Mouse (Mus musculus): ENCODE data around the gene Gm49340.
"Not testable (repeated sequence)": the region's sequence is repeated elsewhere in the genome, so short reads cannot be mapped to it uniquely, and the experiment has no call there.

The Gm49340 gene

DNA sequence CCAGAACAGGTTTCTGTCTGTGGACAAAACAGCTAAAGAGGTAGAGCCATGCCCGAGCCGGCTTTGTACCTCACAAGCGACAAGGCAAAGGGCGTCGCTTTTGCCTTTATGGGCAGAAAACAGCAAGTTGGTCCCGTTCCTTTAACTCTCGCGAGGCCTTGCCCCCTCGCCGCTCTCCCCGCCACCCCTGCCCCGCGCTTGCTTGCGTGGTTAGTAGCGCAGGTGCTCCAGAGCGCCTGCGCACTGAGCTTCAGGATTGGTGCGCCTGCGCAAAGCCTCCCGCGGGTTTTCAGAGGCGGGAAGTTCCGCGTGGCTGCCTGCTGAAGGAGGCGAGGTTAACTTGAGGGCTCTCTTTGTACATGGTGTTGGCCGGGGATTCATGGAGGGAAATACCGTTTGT lies at the start of gene Gm49340, which contains the start of the genes Aspa and Spata22:
Gene Gm49340, plus strand, starts transcription at position 300 of the 400 bp plus-strand sequence.
Gene Aspa, minus strand, starts transcription at position 155 of the 400 bp plus-strand sequence.
Gene Spata22, plus strand, starts transcription at position 300 of the 400 bp plus-strand sequence.
- DNase-seq, result no peak

- no peak for DNase-seq
Measured at GRCm38 (mm10) chr11:73280710-73281109, 48.8 kb upstream of the Gm49340 start.

- peak; percentile 73 for DNase-seq
Measured at GRCm38 (mm10) chr11:73281528-73282027, 48.0 kb upstream of the Gm49340 start.

DNA sequence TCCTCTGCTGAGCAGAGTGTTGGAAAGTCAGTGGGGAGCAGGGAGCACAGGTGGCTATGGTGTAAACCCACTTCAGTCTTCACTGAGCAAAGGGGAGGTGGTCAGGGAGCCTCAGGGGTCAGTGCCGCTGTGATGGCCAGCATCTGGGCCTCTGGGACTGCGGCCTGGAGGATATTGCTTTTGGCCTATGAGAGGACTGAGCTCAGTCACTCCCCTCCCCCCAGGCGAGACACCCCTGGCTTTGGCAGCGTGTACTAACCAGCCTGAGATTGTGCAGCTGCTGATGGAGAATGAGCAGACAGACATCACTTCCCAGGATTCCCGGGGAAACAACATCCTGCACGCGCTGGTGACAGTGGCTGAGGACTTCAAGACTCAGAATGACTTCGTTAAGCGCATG lies 46.2 kb upstream of the Gm49340 start:
- DNase-seq, result no peak

DNA sequence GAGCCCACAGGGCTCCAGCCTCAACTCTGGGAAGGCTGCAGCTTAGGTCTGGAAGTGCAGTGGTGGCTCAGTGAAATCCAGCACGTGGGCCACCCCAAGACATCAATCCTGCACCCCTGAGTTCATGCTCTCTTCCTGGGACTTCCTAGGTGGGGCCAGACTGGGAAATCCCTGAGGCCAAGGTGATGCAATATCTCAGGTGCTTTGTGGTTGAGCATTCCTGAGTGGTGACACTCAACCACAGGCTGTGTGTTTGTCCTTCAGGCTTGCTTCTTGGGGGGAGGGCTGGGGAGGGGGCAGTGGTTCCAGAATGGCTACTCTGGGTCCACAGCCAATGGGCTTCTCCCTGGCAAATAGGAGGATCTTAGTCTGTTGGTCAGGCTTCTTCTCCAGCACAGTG lies 45.6 kb upstream of the Gm49340 start:
- no peak for DNase-seq

DNA sequence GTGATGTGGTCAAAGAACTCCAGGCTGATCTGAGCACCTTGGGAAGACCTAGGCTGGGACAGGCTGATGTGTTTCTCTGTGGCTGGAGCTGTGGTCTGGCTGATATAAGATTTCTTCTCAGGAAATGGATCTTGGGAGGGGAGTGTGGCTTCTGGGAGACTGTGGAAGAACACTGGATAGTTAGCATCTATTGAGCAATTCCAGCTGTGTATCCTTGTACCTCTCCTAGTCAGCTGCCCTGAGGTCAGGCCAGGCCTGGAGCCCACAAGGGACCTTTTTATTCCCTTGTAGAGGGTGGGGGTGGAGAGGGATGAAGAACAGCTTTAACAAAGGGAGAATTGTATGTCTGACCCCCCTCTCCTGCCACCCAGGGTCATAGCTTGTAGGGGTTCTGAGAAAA lies 45.2 kb upstream of the Gm49340 start:
- no peak for DNase-seq

DNA sequence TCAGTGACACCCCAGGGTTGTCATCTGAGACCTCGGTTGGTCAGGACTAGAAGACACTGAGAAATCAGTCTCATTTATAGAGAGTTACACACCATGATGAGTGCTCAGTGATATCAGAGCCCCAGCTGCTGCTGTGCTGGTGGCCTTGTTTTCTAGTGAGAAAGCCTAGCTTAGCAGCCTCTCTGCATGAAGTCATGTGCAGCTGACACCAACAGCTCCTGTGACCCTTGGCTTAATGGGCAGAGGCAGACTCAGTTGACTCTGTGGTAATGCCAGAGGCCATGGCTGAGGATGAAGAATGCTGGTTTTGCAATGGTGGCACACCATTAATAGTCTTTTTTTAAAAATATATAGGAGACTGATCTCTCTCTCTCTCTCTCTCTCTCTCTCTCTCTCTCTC lies 39.9 kb upstream of the Gm49340 start:
- no peak for DNase-seq

DNA sequence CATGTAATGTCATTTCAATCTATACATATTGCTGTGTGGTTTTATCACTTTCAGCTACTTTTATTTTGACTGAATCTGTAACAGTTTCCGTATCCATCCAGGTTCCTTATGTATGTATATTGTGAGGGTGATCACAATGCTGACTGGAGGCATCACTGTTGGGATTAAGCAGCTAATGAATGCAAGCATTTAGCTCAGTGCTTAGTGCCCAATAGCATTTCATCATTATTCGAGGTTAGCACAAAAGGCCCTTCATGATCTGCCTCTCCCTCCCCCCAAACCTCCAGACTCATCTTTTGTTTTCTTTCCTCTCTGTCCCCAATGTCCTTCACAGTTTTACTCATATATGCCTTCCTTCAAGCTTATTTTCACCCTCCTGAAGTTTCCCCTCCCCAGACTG lies 26.4 kb upstream of the Gm49340 start:
- no peak for DNase-seq

DNA sequence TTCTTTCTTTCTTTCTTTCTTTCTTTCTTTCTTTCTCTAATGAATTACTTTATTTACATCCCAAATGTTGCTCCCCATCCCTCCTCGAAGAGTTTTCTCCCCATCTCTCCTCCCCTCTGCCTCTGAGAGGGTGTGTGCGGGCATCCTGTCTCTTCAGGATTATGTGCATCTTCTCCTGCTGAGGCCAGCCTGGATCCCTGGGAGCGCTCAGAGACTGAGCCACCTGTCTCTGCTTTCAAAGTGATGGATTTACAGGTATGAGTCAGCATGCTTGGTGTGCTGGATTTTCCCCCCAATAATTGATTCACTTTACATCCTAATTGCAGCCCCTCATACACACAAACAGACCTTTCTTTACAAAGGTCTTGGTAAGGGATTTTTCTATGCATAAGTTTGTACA lies 13.6 kb upstream of the Gm49340 start:
- no peak for DNase-seq

DNA sequence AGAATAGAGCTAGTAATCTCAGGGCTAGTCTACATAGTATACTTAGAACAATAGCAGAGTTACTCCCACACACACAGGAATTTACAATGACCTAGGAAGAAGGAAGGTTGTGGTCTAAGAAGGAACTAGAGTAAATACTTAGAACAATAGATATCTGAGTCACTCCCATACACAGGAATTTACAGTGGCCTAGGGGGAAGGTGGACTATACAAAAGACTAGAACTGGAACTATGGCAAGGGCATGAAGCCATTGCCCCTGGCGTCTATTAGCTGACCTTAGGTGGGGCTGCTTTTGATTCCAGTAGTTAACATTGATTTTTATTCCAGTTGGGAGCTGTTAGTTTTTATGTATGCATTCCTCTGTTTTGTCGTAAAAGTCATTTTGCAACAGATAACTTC lies 11.0 kb upstream of the Gm49340 start:
- DNase-seq, result not testable (repeated sequence)

DNA sequence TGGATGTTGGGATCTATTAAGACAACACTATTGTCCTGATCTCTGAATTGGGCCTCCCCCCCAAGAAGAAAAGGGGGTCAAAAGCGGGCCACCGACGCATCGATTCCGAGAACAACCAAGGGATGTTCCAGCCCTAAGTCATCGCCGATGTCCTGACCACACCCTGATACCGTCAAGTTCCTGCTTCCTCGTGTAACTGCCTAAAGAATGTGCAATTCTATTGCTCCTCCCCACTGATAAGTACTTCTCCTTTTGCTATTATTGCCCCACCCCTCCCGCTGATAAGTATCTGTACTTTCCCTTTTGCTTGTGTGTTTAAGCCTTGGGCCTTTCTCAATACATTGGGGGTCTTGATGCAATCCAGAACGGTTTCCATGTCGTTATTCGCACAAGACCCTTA lies 8.5 kb upstream of the Gm49340 start:
- DNase-seq, result not testable (repeated sequence)

DNA sequence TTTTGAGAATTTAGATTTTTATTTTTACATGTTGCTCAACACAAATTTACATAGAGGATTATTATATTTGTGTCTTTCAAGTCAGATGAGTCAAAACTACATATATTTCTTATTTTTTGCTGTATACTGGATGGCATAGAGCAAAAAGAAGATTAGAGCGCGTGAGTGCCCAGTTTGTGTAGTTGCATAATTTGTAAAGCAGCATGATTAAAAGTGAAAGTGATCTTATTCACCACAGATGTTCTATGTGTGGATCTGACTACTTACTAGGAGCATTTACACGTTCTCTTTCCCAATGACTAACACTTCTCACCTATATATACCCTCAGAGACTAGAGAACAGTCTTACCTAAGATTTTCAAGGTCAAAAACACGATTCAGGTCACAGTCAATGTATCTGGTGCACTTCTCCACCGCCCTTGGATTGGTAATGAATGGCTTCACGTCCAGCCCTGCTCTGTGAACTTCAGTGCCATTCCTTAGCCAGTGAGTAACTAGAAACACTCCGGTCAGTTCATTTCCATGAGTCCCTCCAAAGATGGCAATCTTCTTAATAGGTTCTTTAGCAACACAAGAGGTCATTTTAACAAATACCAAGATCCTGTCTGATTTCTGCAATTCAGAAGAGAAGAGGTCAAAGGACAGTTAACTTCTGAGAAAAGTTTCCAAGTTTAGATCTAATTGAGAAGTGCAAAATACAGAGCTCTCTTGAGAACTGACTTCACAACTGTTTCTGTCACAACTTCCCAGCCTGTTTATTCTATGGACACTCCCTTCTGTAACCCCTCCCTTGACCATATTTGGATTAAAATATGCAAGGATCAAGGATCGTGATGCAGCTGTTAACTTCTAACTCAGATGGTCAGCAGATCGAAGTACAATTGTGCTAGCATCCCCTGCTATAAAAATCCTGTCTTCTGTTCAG lies 5.4 kb upstream of the Gm49340 start:
- DNase-seq, result no peak

GRCm38 (mm10) chr11:73326485-73326886 lies 3.1 kb upstream of the Gm49340 start:
- DNase-seq, result no peak

- peak; percentile 8 for DNase-seq
Measured at GRCm38 (mm10) chr11:73327361-73327760, 2.2 kb upstream of the Gm49340 start.

- DNase-seq, result no peak
Measured at GRCm38 (mm10) chr11:73333357-73333756, 3.8 kb downstream of the Gm49340 start.

GRCm38 (mm10) chr11:73336919-73337318 lies 7.4 kb downstream of the Gm49340 start:
- DNase-seq, result no peak

DNA sequence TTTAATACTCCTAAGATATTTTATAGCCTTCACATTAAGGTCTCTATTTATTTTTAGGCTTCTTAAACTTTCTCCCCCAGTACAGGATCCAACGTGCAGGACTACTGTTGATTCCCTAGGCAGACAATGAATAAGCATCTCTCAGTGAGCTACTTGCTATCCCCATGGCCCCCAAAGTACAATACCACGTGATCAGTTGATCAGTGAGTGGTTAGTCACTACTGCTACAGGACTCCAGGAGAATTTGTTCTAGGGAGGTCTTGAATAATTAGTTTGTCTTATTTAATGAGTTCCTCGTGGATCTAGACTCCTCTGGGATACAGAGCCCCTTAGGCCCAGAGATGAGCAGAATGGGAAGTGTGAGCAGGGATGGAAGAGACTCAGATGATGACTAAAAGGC lies 20.9 kb downstream of the Gm49340 start, which contains the start of gene Olfr20:
Gene Olfr20, plus strand, starts transcription at position 301 of the 400 bp plus-strand sequence.
- no peak for DNase-seq

DNA sequence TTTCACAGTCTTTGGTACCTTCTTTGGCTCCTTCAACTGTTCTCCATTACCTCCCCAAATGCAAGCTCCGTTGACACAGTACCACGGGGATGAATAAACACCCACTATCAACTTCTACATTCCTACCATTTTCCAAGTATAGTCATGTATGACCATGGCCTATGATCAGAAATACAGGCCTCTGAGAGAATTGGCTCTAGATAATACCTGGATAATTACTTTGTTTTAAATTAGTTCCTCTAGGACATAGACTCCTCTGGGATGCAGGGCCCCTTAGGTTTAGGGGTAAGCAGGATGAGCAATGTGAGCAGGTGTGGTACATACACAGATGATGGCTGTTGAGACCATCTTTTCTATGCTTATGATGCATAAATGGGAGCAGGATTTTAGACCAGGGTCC lies 41.4 kb downstream of the Gm49340 start, which contains the start of gene Olfr376:
Gene Olfr376, plus strand, starts transcription at position 301 of the 400 bp plus-strand sequence.
- no peak for DNase-seq

- DNase-seq, result no peak
Measured at GRCm38 (mm10) chr11:73395374-73395773, 65.8 kb downstream of the Gm49340 start.

DNA sequence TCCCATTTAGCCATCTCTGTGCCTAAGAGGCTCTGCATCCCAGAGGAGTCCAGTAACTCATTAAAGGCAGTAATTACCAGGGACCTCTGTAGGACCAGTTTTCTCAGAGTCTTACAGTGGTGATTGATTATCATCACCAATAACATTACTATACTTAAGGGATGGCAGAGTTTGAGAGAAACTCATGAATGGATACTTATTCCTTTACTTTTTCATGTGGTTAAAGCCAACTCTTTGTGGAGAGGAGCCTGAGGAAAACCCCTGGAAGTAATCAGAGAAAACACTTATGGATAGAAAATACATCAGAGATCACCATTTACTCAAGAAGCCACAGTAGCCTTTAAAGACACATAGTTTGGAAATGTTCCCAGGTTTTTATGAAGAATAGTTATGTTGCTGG lies 70.0 kb downstream of the Gm49340 start, which contains the start of gene Olfr1:
Gene Olfr1, minus strand, starts transcription at position 101 of the 400 bp plus-strand sequence.
- no peak for DNase-seq
